Comparison of ENCODE assay signal across 8 mouse cellular contexts in genomic region chr9:90113151-90113550, GRCm38 (mm10). TPM values are rescaled to one million over a fixed set of nuclear protein-coding genes. Genes with fewer than 3 reads are reported as not detected.
DNase-seq lines count a peak whose midpoint lies in the region; ATAC-seq and TF ChIP-seq lines count a peak whose summit lies in the region.

No protein-coding gene starts in this region.

- H3K4me1 ChIP-seq in kidney, embryonic 15.5 days: peaks cover 15% of the 10 kb centered on the region
- no peaks in the 10 kb centered on the region; the same call in 1 of the 2 replicates for H3K4me1 ChIP-seq in bone marrow, adult 2 months (ENCODE audit: control insufficient read depth, insufficient read depth, low read length)
- peaks cover 38% of the 10 kb centered on the region for H3K4me1 ChIP-seq in hindbrain, embryonic 13.5 days (replicated peaks)

- TF ChIP-seq CTCF in bone marrow, adult 2 months (IDR thresholded peaks at IDR 0.05; ENCODE audit: control insufficient read depth, insufficient read depth, low read length): no peak

- 1% methylated on average over 13 of the region's 13 CpGs for WGBS in kidney, embryonic 15.5 days
- WGBS in bone marrow, adult 2 months: under 1% methylated on average over 13 of the region's 13 CpGs
- 2% methylated on average over 13 of the region's 13 CpGs for WGBS in hindbrain, embryonic 13.5 days

- peaks cover 14% of the 10 kb centered on the region for H3K36me3 ChIP-seq in kidney, embryonic 15.5 days
- H3K36me3 ChIP-seq in hindbrain, embryonic 13.5 days: peaks cover 6% of the 10 kb centered on the region

- TF ChIP-seq POLR2A in bone marrow, adult 2 months (IDR thresholded peaks at IDR 0.05; ENCODE audit: borderline replicate concordance, control insufficient read depth, low read depth, low read length): no peak

- H3K4me3 ChIP-seq in kidney, embryonic 15.5 days (replicated peaks): peak overlapping the region; percentile 85
- H3K4me3 ChIP-seq in bone marrow, adult 2 months (replicated peaks; ENCODE audit: control insufficient read depth, low read depth, low read length): peak overlapping the region; percentile 95
- H3K4me3 ChIP-seq in hindbrain, embryonic 13.5 days: peak overlapping the region; percentile 81

- H3K27ac ChIP-seq in kidney, embryonic 15.5 days: peak overlapping the region; percentile 99
- peak overlapping the region; percentile 99; the same call in 1 of the 2 replicates for H3K27ac ChIP-seq in bone marrow, adult 2 months (ENCODE audit: control insufficient read depth, insufficient read depth, low read depth, low read length, poor library complexity)
- peak overlapping the region; percentile 99 for H3K27ac ChIP-seq in hindbrain, embryonic 13.5 days

- peak overlapping the region; percentile 95 for H3K9ac ChIP-seq in kidney, embryonic 15.5 days
- peak overlapping the region; percentile 97 for H3K9ac ChIP-seq in hindbrain, embryonic 13.5 days

- DNase-seq in kidney, postnatal 14 days: no peak
- DNase-seq in lung, postnatal 36 days: peak; percentile 54
- DNase-seq in layer of hippocampus, postnatal 25 days (ENCODE audit: extremely low spot score in 1 of 2, low spot score in 1 of 2): no peak
- DNase-seq in adrenal gland, postnatal 14 days: no peak

- no peak for ATAC-seq in kidney, embryonic 15.5 days (replicated peaks; ENCODE audit: low FRiP score)
- ATAC-seq in hindbrain, embryonic 13.5 days (ENCODE audit: low FRiP score): no peak
- ATAC-seq in cerebellum, adult (ENCODE audit: insufficient number of reproducible peaks, low FRiP score, low TSS enrichment): no peak

- H3K9me3 ChIP-seq in kidney, embryonic 15.5 days (replicated peaks): no peaks in the 10 kb centered on the region
- no peaks in the 10 kb centered on the region for H3K9me3 ChIP-seq in hindbrain, embryonic 13.5 days

- peaks cover 6% of the 10 kb centered on the region; the same call in 1 of the 2 replicates for H3K27me3 ChIP-seq in kidney, embryonic 15.5 days
- H3K27me3 ChIP-seq in hindbrain, embryonic 13.5 days: 0 out of 2 replicates have a peak, but pooled peaks cover 3% of the 10 kb centered on the region

- H3K4me2 ChIP-seq in kidney, embryonic 15.5 days: peak overlapping the region; percentile 78
- peak overlapping the region; percentile 89 for H3K4me2 ChIP-seq in hindbrain, embryonic 13.5 days

RNA-seq across cellular contexts. Expression of gene Morf4l1, which starts 1.4 kb away (rescaled TPM):
- polyA plus RNA-seq in kidney, embryonic 15.5 days (2015; fragmentation: Nextera tagmentation; extraction: Ambion mirVana): 440 and 441 TPM in 2 replicates
- 129 and 177 TPM in 2 replicates for polyA plus RNA-seq in bone marrow, adult 2 months (2011; ENCODE audit: insufficient read depth, insufficient read length, low replicate concordance, missing spikeins)
- 546 and 556 TPM in 2 replicates for polyA plus RNA-seq in hindbrain, embryonic 13.5 days (2015; fragmentation: Nextera tagmentation; extraction: Ambion mirVana)
- total RNA-seq in layer of hippocampus, postnatal 25 days (2021): 100 to 1,000 TPM; 401 to 432 TPM
- total RNA-seq in adrenal gland, postnatal 14 days (2021): 268 and 288 TPM in 2 replicates

RNA-seq across cellular contexts. Expression of gene Adamts7, which starts 49.7 kb away (rescaled TPM):
- 13.3 and 14.9 TPM in 2 replicates for polyA plus RNA-seq in kidney, embryonic 15.5 days (2015; fragmentation: Nextera tagmentation; extraction: Ambion mirVana)
- polyA plus RNA-seq in bone marrow, adult 2 months (2011; ENCODE audit: insufficient read depth, insufficient read length, low replicate concordance, missing spikeins): 1.9 and 3.1 TPM in 2 replicates
- 12.1 and 14.1 TPM in 2 replicates for polyA plus RNA-seq in hindbrain, embryonic 13.5 days (2015; fragmentation: Nextera tagmentation; extraction: Ambion mirVana)
- under 1 TPM; 0.62 to 0.77 TPM for total RNA-seq in layer of hippocampus, postnatal 25 days (2021)
- 8.6 and 9.0 TPM in 2 replicates for total RNA-seq in adrenal gland, postnatal 14 days (2021)

RNA-seq across cellular contexts. Expression of gene Ctsh, which starts 59.2 kb away (rescaled TPM):
- polyA plus RNA-seq in kidney, embryonic 15.5 days (2015; fragmentation: Nextera tagmentation; extraction: Ambion mirVana): 98.2 and 112 TPM in 2 replicates
- polyA plus RNA-seq in bone marrow, adult 2 months (2011; ENCODE audit: insufficient read depth, insufficient read length, low replicate concordance, missing spikeins): 27.7 and 112 TPM in 2 replicates
- polyA plus RNA-seq in hindbrain, embryonic 13.5 days (2015; fragmentation: Nextera tagmentation; extraction: Ambion mirVana): 17.4 and 25.4 TPM in 2 replicates
- total RNA-seq in layer of hippocampus, postnatal 25 days (2021): 10 to 100 TPM; 15.2 to 18.1 TPM
- 103 and 106 TPM in 2 replicates for total RNA-seq in adrenal gland, postnatal 14 days (2021)
